Mouse (Mus musculus): Measurements from ENCODE around the gene Ect2. TPM values are rescaled to one million over a fixed set of nuclear protein-coding genes. Genes with fewer than 3 reads are reported as not detected.

The Ect2 gene
- total and polyA plus RNA-seq, 2 experiments, result 0.56 to 1.8 TPM

- H3K27ac ChIP-seq (replicated peaks; ENCODE audit: insufficient read depth, low read depth, low read length), result peak overlapping the region; percentile 62
- H3K36me3 ChIP-seq (ENCODE audit: control insufficient read depth, insufficient read depth, low read length), result no peaks in the 10 kb centered on the region
- TF ChIP-seq POLR2A (IDR thresholded peaks at IDR 0.05; ENCODE audit: extremely low read depth, insufficient read depth, low read length) (no peak), CTCF (IDR thresholded peaks at IDR 0.05; ENCODE audit: low read depth, low read length) (no peak)
- H3K27me3 ChIP-seq (ENCODE audit: control insufficient read depth, insufficient read depth, low read length), result no peaks in the 10 kb centered on the region
- H3K4me1 ChIP-seq (ENCODE audit: control insufficient read depth, insufficient read depth, low read length), result peaks cover 9% of the 10 kb centered on the region
- 21% methylated on average over 9 of the region's 9 CpGs for WGBS
- H3K4me3 ChIP-seq (ENCODE audit: insufficient read depth, low read depth, low read length), result no peak overlapping the region
- peak; percentile 95 for DNase-seq (ENCODE audit: extremely low read depth, low read depth, low spot score)
- no peak overlapping the region for H3K9ac ChIP-seq (ENCODE audit: low read depth, low read length)
- H3K79me2 ChIP-seq (ENCODE audit: control insufficient read depth, insufficient read depth, low read length), result no peaks in the 10 kb centered on the region
Measured at GRCm38 (mm10) chr3:27155856-27156593, 2.3 kb upstream of the Ect2 start.

GRCm38 (mm10) chr3:27155051-27155855 lies 1.6 kb upstream of the Ect2 start:
- Histone ChIP-seq H3K4me1 (ENCODE audit: control insufficient read depth, insufficient read depth, low read length) (peaks cover 9% of the 10 kb centered on the region), H3K36me3 (ENCODE audit: control insufficient read depth, insufficient read depth, low read length) (no peaks in the 10 kb centered on the region), H3K9ac (ENCODE audit: low read depth, low read length) (no peak overlapping the region), H3K27ac (replicated peaks; ENCODE audit: insufficient read depth, low read depth, low read length) (peak overlapping the region; percentile 61; the same call in 1 of the 2 replicates), H3K27me3 (ENCODE audit: control insufficient read depth, insufficient read depth, low read length) (no peaks in the 10 kb centered on the region), H3K4me3 (ENCODE audit: insufficient read depth, low read depth, low read length) (no peak overlapping the region), H3K79me2 (ENCODE audit: control insufficient read depth, insufficient read depth, low read length) (no peaks in the 10 kb centered on the region)
- 37% methylated on average over 6 of the region's 6 CpGs for WGBS
- no peak for TF ChIP-seq CTCF (IDR thresholded peaks at IDR 0.05; ENCODE audit: low read depth, low read length)
- TF ChIP-seq POLR2A (IDR thresholded peaks at IDR 0.05; ENCODE audit: extremely low read depth, insufficient read depth, low read length), result no peak
- DNase-seq (ENCODE audit: extremely low read depth, low read depth, low spot score), result peak; percentile 12

- Histone ChIP-seq H3K79me2 (ENCODE audit: control insufficient read depth, insufficient read depth, low read length) (no peaks in the 10 kb centered on the region), H3K27me3 (ENCODE audit: control insufficient read depth, insufficient read depth, low read length) (no peaks in the 10 kb centered on the region), H3K4me3 (ENCODE audit: insufficient read depth, low read depth, low read length) (no peak overlapping the region), H3K36me3 (ENCODE audit: control insufficient read depth, insufficient read depth, low read length) (no peaks in the 10 kb centered on the region), H3K9ac (ENCODE audit: low read depth, low read length) (no peak overlapping the region), H3K4me1 (ENCODE audit: control insufficient read depth, insufficient read depth, low read length) (peaks cover 9% of the 10 kb centered on the region), H3K27ac (replicated peaks; ENCODE audit: insufficient read depth, low read depth, low read length) (no peak overlapping the region)
- DNase-seq (ENCODE audit: extremely low read depth, low read depth, low spot score), result no peak
- TF ChIP-seq CTCF (IDR thresholded peaks at IDR 0.05; ENCODE audit: low read depth, low read length) (no peak), POLR2A (IDR thresholded peaks at IDR 0.05; ENCODE audit: extremely low read depth, insufficient read depth, low read length) (no peak)
- 87% methylated on average over 2 of the region's 2 CpGs for WGBS
Measured at GRCm38 (mm10) chr3:27154280-27154679, 602 bp upstream of the Ect2 start.

- Histone ChIP-seq H3K36me3 (ENCODE audit: control insufficient read depth, insufficient read depth, low read length) (no peaks in the 10 kb centered on the region), H3K9ac (ENCODE audit: low read depth, low read length) (peak overlapping the region; percentile 58), H3K4me1 (ENCODE audit: control insufficient read depth, insufficient read depth, low read length) (peaks cover 9% of the 10 kb centered on the region), H3K27ac (replicated peaks; ENCODE audit: insufficient read depth, low read depth, low read length) (no peak overlapping the region), H3K4me3 (ENCODE audit: insufficient read depth, low read depth, low read length) (peak overlapping the region; percentile 68), H3K79me2 (ENCODE audit: control insufficient read depth, insufficient read depth, low read length) (no peaks in the 10 kb centered on the region), H3K27me3 (ENCODE audit: control insufficient read depth, insufficient read depth, low read length) (no peaks in the 10 kb centered on the region)
- TF ChIP-seq POLR2A (IDR thresholded peaks at IDR 0.05; ENCODE audit: extremely low read depth, insufficient read depth, low read length) (no peak), CTCF (IDR thresholded peaks at IDR 0.05; ENCODE audit: low read depth, low read length) (no peak)
- peak; percentile 36 for DNase-seq (ENCODE audit: extremely low read depth, low read depth, low spot score)
- WGBS, result under 1% methylated on average over 30 of the region's 31 CpGs
Measured at GRCm38 (mm10) chr3:27153191-27153671, 447 bp downstream of the Ect2 start.

GRCm38 (mm10) chr3:27145733-27146132 lies 7.9 kb downstream of the Ect2 start:
- Histone ChIP-seq H3K27me3 (ENCODE audit: control insufficient read depth, insufficient read depth, low read length) (no peaks in the 10 kb centered on the region), H3K4me1 (ENCODE audit: control insufficient read depth, insufficient read depth, low read length) (peaks cover 3% of the 10 kb centered on the region; the same call in 1 of the 2 replicates), H3K79me2 (ENCODE audit: control insufficient read depth, insufficient read depth, low read length) (no peaks in the 10 kb centered on the region), H3K27ac (replicated peaks; ENCODE audit: insufficient read depth, low read depth, low read length) (peak overlapping the region; percentile 53), H3K36me3 (ENCODE audit: control insufficient read depth, insufficient read depth, low read length) (no peaks in the 10 kb centered on the region), H3K9ac (ENCODE audit: low read depth, low read length) (peak overlapping the region; percentile 63), H3K4me3 (ENCODE audit: insufficient read depth, low read depth, low read length) (no peak overlapping the region)
- peak; percentile 99 for DNase-seq (ENCODE audit: extremely low read depth, low read depth, low spot score)
- TF ChIP-seq CTCF (IDR thresholded peaks at IDR 0.05; ENCODE audit: low read depth, low read length), result peak; percentile 6; the same call in 1 of the 2 replicates
- TF ChIP-seq POLR2A (IDR thresholded peaks at IDR 0.05; ENCODE audit: extremely low read depth, insufficient read depth, low read length), result 0 out of 2 replicates have a peak, but pooled peaks have one; percentile 18
- WGBS, result 9% methylated on average over 7 of the region's 7 CpGs

Data from liver, adult 2 months (tissue).